Comparison of ENCODE assay signal across 19 mouse cellular contexts in the genomic region with DNA sequence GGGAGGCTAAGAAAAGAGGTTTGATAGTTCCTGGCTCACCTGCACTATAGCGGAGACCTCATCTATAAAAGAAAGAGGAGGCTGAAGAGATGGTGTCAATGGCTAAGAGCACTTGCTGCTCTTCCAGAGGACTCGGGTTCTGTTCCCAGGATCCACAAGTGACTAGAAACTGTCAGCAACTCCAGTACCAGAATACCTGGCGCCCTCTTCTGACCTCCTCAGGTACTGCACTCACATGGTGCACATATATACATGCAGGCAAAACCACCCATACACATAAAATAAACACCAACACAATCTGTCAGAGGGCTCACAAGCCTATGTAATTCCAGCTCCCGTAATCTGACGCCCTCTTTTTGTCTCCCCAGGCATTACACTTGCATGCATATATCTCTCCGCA. TPM values are rescaled to one million over a fixed set of nuclear protein-coding genes. Genes with fewer than 3 reads are reported as not detected.
DNase-seq lines count a peak whose midpoint lies in the region; ATAC-seq and TF ChIP-seq lines count a peak whose summit lies in the region.
"Had no signal": no experiment of that assay in that cellular context is flagged by ENCODE, and none has a peak within 500 bp of the region (broad histone marks: within the 10 kb centered on the region; RNA-seq: fewer than 3 reads in every experiment).

No protein-coding gene starts in this region.

- TF ChIP-seq POLR2A in heart, adult 2 months (IDR thresholded peaks at IDR 0.05; ENCODE audit: insufficient read depth, low read depth, low read length): no peak

- no peak overlapping the region for H3K4me2 ChIP-seq in liver, postnatal 0 days (ENCODE audit: low read depth, low read length)
- no peak overlapping the region for H3K4me2 ChIP-seq in liver, embryonic 12.5 days
- H3K4me2 ChIP-seq: embryonic facial prominence, embryonic 12.5 days; midbrain, embryonic 12.5 days had no signal

- H3K4me3 ChIP-seq in heart, adult 2 months: no peak overlapping the region
- H3K4me3 ChIP-seq in liver, postnatal 0 days (ENCODE audit: low read depth, low read length): no peak overlapping the region
- no peak overlapping the region for H3K4me3 ChIP-seq in liver, embryonic 12.5 days
- H3K4me3 ChIP-seq: embryonic facial prominence, embryonic 12.5 days; heart, embryonic 10.5 days; midbrain, embryonic 12.5 days had no signal

- no peaks in the 10 kb centered on the region for H3K36me3 ChIP-seq in heart, adult 2 months (ENCODE audit: control insufficient read depth, insufficient read depth, low read length)
- H3K36me3 ChIP-seq in liver, postnatal 0 days (replicated peaks; ENCODE audit: insufficient read depth, low read length): no peaks in the 10 kb centered on the region
- no peaks in the 10 kb centered on the region for H3K36me3 ChIP-seq in liver, embryonic 12.5 days
- H3K36me3 ChIP-seq: embryonic facial prominence, embryonic 12.5 days; heart, embryonic 10.5 days; midbrain, embryonic 12.5 days had no signal

- H3K9ac ChIP-seq in heart, adult 2 months (ENCODE audit: low read depth, low read length): no peak overlapping the region
- no peak overlapping the region for H3K9ac ChIP-seq in liver, postnatal 0 days (replicated peaks)
- H3K9ac ChIP-seq in liver, embryonic 12.5 days: no peak overlapping the region
- H3K9ac ChIP-seq: embryonic facial prominence, embryonic 12.5 days; midbrain, embryonic 12.5 days had no signal

- intact Hi-C loops in heart, adult 2 months (cut with DNase I): no loop called here

- no peak for DNase-seq in heart, adult 2 months
- no peak for DNase-seq in heart, adult 9 months (ENCODE audit: low spot score in 2 of 2)
- DNase-seq in liver, postnatal 0 days: no peak
- peak; percentile 86 for DNase-seq in R1 (ENCODE audit: low read depth, low spot score)
- peak; percentile 53 for DNase-seq in testis, postnatal 10 days (ENCODE audit: low spot score)
- DNase-seq in urinary bladder, adult 18-20 months (ENCODE audit: low spot score in 2 of 2): no peak
- DNase-seq in adrenal gland, postnatal 10 days: no peak
- DNase-seq: adrenal gland, postnatal 14 days; cerebellum, postnatal 36 days; kidney, postnatal 14 days; lung, postnatal 14 days; right cerebral cortex, postnatal 25 days; thymus, postnatal 36 days had no signal

- WGBS in heart, adult 2 months: 84% methylated on average over 6 of the region's 6 CpGs
- 79% methylated on average over 6 of the region's 6 CpGs for WGBS in liver, postnatal 0 days (ENCODE audit: insufficient replicate concordance)
- WGBS in liver, embryonic 12.5 days (ENCODE audit: insufficient replicate concordance): 75% methylated on average over 6 of the region's 6 CpGs

- no peaks in the 10 kb centered on the region for H3K27me3 ChIP-seq in heart, adult 2 months (ENCODE audit: control insufficient read depth, insufficient read depth, low read length)
- no peaks in the 10 kb centered on the region for H3K27me3 ChIP-seq in liver, postnatal 0 days (ENCODE audit: insufficient read depth, low read length)
- 0 out of 2 replicates have a peak, but pooled peaks cover 2% of the 10 kb centered on the region for H3K27me3 ChIP-seq in liver, embryonic 12.5 days (replicated peaks)
- H3K27me3 ChIP-seq: embryonic facial prominence, embryonic 12.5 days; midbrain, embryonic 12.5 days had no signal

- H3K9me3 ChIP-seq in liver, postnatal 0 days (ENCODE audit: low read length): no peaks in the 10 kb centered on the region; the same call in 1 of the 2 replicates
- H3K9me3 ChIP-seq in liver, embryonic 12.5 days (replicated peaks): peaks cover 5% of the 10 kb centered on the region; the same call in 1 of the 2 replicates

- no peaks in the 10 kb centered on the region for H3K4me1 ChIP-seq in heart, adult 2 months (ENCODE audit: control insufficient read depth, insufficient read depth, low read length)
- H3K4me1 ChIP-seq in liver, postnatal 0 days (ENCODE audit: insufficient read depth): 0 out of 2 replicates have a peak, but pooled peaks cover 6% of the 10 kb centered on the region
- H3K4me1 ChIP-seq in liver, embryonic 12.5 days: peaks cover 22% of the 10 kb centered on the region

- H3K79me2 ChIP-seq in heart, adult 2 months (replicated peaks; ENCODE audit: control insufficient read depth, insufficient read depth, low read length): no peaks in the 10 kb centered on the region

- TF ChIP-seq CTCF in heart, adult 2 months (IDR thresholded peaks at IDR 0.05): peak; percentile 32
- TF ChIP-seq CTCF in liver, postnatal 0 days (IDR thresholded peaks at IDR 0.05; ENCODE audit: low read depth): peak; percentile 49

- TF ChIP-seq EP300 in heart, adult 2 months (IDR thresholded peaks at IDR 0.05; ENCODE audit: insufficient read depth, low read depth, low read length): no peak
- no peak for TF ChIP-seq EP300 in liver, postnatal 0 days (IDR thresholded peaks at IDR 0.05; ENCODE audit: low read depth)

- ATAC-seq in liver, postnatal 0 days: no peak
- no peak for ATAC-seq in liver, embryonic 12.5 days
- ATAC-seq: inflammation-experienced regulatory T-cells, adult 6 months had no signal

- no peak overlapping the region for H3K27ac ChIP-seq in heart, adult 2 months
- no peak overlapping the region for H3K27ac ChIP-seq in liver, postnatal 0 days (ENCODE audit: low read depth)
- H3K27ac ChIP-seq in liver, embryonic 12.5 days: no peak overlapping the region
- H3K27ac ChIP-seq: embryonic facial prominence, embryonic 12.5 days; heart, embryonic 10.5 days; midbrain, embryonic 12.5 days had no signal

RNA-seq across cellular contexts. Expression of a gene that starts 2.8 kb away (rescaled TPM):
- total RNA-seq in heart, adult 2 months (2021): under 1 TPM in 1 of 2 experiments, not detected in 1; 0.61 TPM
- polyA plus RNA-seq in heart, adult 2 months (2012; rRNA removed): 1.6 and 4.0 TPM in 2 replicates
- polyA plus RNA-seq in liver, postnatal 0 days (2015; fragmentation: Nextera tagmentation; extraction: Ambion mirVana): 0.14 and 0.34 TPM in 2 replicates
- polyA plus RNA-seq in liver, embryonic 12.5 days (2016; fragmentation: Nextera tagmentation; extraction: Ambion mirVana): 0.25 TPM in 1 of 2 replicates, not detected in the other
- 1 to 10 TPM; 1.2 to 2.1 TPM for total RNA-seq in adrenal gland, postnatal 10 days (2021)
- total RNA-seq: left cerebral cortex, adult 8-10 months had no signal

RNA-seq across cellular contexts. Expression of a gene that starts 20.3 kb away (rescaled TPM):
- total RNA-seq in heart, adult 2 months (2021): under 1 TPM; 0.23 to 0.39 TPM
- 0.49 and 0.61 TPM in 2 replicates for polyA plus RNA-seq in heart, adult 2 months (2012; rRNA removed)
- polyA plus RNA-seq in liver, postnatal 0 days (2015; fragmentation: Nextera tagmentation; extraction: Ambion mirVana): 0.09 and 0.23 TPM in 2 replicates
- polyA plus RNA-seq in liver, embryonic 12.5 days (2016; fragmentation: Nextera tagmentation; extraction: Ambion mirVana): 0.12 and 0.13 TPM in 2 replicates
- under 1 TPM; 0.15 to 0.67 TPM for total RNA-seq in adrenal gland, postnatal 10 days (2021)

RNA-seq across cellular contexts. Expression of a gene that starts 27.2 kb away (rescaled TPM):
- total RNA-seq in heart, adult 2 months (2021): 10 to 100 TPM; 18.5 to 27.6 TPM
- polyA plus RNA-seq in heart, adult 2 months (2012; rRNA removed): 63.6 and 121 TPM in 2 replicates
- polyA plus RNA-seq in liver, postnatal 0 days (2015; fragmentation: Nextera tagmentation; extraction: Ambion mirVana): 19.5 and 21.3 TPM in 2 replicates
- 2.7 and 3.6 TPM in 2 replicates for polyA plus RNA-seq in liver, embryonic 12.5 days (2016; fragmentation: Nextera tagmentation; extraction: Ambion mirVana)
- total RNA-seq in adrenal gland, postnatal 10 days (2021): 10 to 100 TPM; 25.9 to 55.7 TPM

RNA-seq across cellular contexts. Expression of a gene that starts 35.9 kb away (rescaled TPM):
- total RNA-seq in heart, adult 2 months (2021): 1,000 to 10,000 TPM; 1,826 to 2,229 TPM
- 2,087 and 2,697 TPM in 2 replicates for polyA plus RNA-seq in heart, adult 2 months (2012; rRNA removed)
- polyA plus RNA-seq in liver, postnatal 0 days (2015; fragmentation: Nextera tagmentation; extraction: Ambion mirVana): 534 and 566 TPM in 2 replicates
- 72.3 and 73.6 TPM in 2 replicates for polyA plus RNA-seq in liver, embryonic 12.5 days (2016; fragmentation: Nextera tagmentation; extraction: Ambion mirVana)
- total RNA-seq in adrenal gland, postnatal 10 days (2021): 1,000 to 10,000 TPM; 1,178 to 1,235 TPM

RNA-seq across cellular contexts. Expression of a gene that starts 52.6 kb away (rescaled TPM):
- total RNA-seq in heart, adult 2 months (2021): 100 to 1,000 TPM; 192 to 206 TPM
- polyA plus RNA-seq in heart, adult 2 months (2012; rRNA removed): 208 and 348 TPM in 2 replicates
- polyA plus RNA-seq in liver, postnatal 0 days (2015; fragmentation: Nextera tagmentation; extraction: Ambion mirVana): 82.0 and 88.6 TPM in 2 replicates
- polyA plus RNA-seq in liver, embryonic 12.5 days (2016; fragmentation: Nextera tagmentation; extraction: Ambion mirVana): 186 and 188 TPM in 2 replicates
- total RNA-seq in adrenal gland, postnatal 10 days (2021): 100 to 1,000 TPM; 459 to 528 TPM

Comparison
In these comparisons a context has a peak if more than half of its experiments do, and no peak if none do; other contexts are left out.
1. DNase-seq: peak in R1 (single experiment) and testis, postnatal 10 days (single experiment); none in heart, adult 2 months (0 of 2), heart, adult 9 months (0 of 2), liver, postnatal 0 days (single experiment), urinary bladder, adult 18-20 months (0 of 2) and adrenal gland, postnatal 10 days (single experiment).